Mouse (Mus musculus) c-Kit-positive CD71-positive TER-119-positive erythroid progenitor cells, embryonic 14.5 days (primary cell): ENCODE results near the gene Klra4.
"Not testable (repeated sequence)": the region's sequence is repeated elsewhere in the genome, so short reads cannot be mapped to it uniquely, and the experiment has no call there.

Experiments
- DNase-seq: peaks from one replicate; pipeline ENCODE4 v3.0.0-alpha.2; 2013; ENCODE audit warnings: low spot score

The Klra4 gene

DNA sequence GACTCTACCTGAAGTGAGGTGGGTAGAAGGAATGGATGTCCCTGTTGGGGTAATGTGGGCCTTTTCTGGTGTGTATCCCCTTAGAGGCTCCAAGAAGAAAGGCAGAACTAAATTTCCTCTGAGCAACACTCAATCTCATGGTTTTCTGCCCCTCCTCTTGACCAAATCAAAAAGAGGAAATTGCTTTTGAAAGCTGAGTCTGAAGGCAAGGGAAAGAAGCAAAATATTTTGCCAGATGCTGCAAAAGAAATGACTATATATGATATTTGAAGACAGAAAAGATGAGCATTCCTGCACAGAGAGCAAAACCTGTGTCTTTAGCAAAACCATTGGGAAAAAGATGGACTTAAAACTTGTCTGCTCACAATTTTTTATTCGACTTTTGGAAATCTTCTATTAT lies at the start of gene Klra4:
Gene Klra4, minus strand, starts transcription at position 101 of the 400 bp plus-strand sequence.
- not testable (repeated sequence) for DNase-seq

GRCm38 (mm10) chr6:130110485-130110884 lies 43.4 kb upstream of the Klra4 start:
- DNase-seq = no peak

DNA sequence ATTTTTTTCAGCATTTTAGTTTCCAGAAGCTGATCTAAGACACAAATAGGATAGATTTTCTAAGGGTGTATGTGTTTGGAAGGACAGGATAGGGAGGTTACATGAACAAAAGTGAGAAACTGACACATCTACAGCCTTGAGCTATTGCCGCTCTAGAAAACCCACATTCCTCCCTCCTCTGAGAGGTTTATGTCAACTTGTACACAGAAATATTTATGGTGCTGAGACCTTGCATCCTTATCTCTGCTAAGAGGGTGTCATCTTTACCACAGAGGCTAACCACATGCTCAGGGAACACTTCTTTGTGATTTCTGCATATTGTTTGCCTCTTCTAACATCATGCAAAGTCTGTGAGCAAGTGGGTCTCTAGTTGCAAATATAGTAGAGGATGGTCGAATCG lies 35.7 kb upstream of the Klra4 start:
- not testable (repeated sequence) for DNase-seq

GRCm38 (mm10) chr6:130092336-130092948 lies 25.4 kb upstream of the Klra4 start:
- no peak for DNase-seq

- DNase-seq = no peak
Measured at GRCm38 (mm10) chr6:130065196-130065595, 1.9 kb downstream of the Klra4 start.

- not testable (repeated sequence) for DNase-seq
Measured at GRCm38 (mm10) chr6:130035146-130035545, 31.9 kb downstream of the Klra4 start.

DNA sequence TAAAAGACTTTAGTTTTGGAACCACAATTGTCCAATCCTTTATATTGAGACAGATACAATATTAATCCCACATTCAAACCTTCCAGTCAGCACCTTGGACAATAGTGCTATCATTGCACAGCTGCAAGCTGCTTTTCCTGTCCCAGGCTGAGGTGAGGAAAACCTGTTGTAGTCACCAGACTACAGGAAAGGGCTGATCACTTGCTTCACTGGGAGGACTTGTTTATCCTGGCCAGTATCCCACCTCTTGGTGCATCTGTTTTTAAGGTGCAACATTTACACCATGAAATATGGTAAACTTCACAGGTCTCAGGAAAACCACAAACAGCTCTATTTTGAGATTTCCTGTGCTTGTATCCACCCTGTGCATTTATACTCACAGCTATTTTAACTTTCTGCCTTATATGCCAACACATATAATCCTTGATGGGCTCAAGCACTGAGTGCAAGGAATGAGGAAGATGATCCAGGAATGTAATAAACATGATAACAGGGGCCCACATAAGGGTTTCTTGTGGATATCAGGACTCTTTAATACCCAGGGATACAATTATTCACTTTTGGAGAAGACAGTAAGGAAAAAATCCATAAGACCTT lies 35.5 kb downstream of the Klra4 start:
- not testable (repeated sequence) for DNase-seq

DNA sequence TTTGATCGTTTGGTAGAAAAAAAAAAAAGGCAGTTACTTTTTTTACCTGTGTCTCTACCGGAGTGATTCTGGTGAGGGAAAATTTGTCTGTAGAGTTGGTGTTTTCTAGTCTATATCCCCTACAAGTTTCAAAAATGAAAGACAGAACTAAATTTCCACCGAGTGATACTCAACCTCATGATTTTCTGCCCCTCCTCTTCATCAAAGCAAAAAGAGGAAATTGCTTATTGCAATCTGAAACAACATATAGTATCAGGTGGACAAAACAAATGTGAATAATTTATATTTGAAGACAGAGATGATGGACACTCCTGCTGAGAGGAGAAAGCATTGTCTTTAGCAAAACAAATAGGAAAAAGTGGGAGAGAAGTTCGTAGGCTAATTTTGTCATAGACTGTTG lies 40.2 kb downstream of the Klra4 start, which contains the start of gene Klra6:
Gene Klra6, minus strand, starts transcription at position 101 of the 400 bp plus-strand sequence.
- DNase-seq = no peak
